Comparison of ENCODE assay signal across 8 mouse cellular contexts in genomic region chr9:42123204-42123603, GRCm38 (mm10). TPM values are rescaled to one million over a fixed set of nuclear protein-coding genes. Genes with fewer than 3 reads are reported as not detected.
DNase-seq lines count a peak whose midpoint lies in the region; ATAC-seq and TF ChIP-seq lines count a peak whose summit lies in the region.

No protein-coding gene starts in this region.

- peaks cover 29% of the 10 kb centered on the region for H3K27me3 ChIP-seq in heart, embryonic 15.5 days
- H3K27me3 ChIP-seq in hindbrain, embryonic 10.5 days (ENCODE audit: insufficient read depth, poor library complexity, severe bottlenecking) = peaks cover 57% of the 10 kb centered on the region
- H3K27me3 ChIP-seq in midbrain, embryonic 10.5 days (ENCODE audit: low read depth, poor library complexity, severe bottlenecking) = peaks cover 60% of the 10 kb centered on the region

- peak overlapping the region; percentile 67 for H3K9ac ChIP-seq in heart, embryonic 15.5 days

- H3K4me3 ChIP-seq in heart, embryonic 15.5 days = peak overlapping the region; percentile 72
- H3K4me3 ChIP-seq in bone marrow macrophage, adult 2 months (ENCODE audit: insufficient read depth, low read length) = peak overlapping the region; percentile 79
- peak overlapping the region; percentile 74 for H3K4me3 ChIP-seq in hindbrain, embryonic 10.5 days
- H3K4me3 ChIP-seq in midbrain, embryonic 10.5 days = peak overlapping the region; percentile 88

- H3K36me3 ChIP-seq in heart, embryonic 15.5 days = no peaks in the 10 kb centered on the region
- no peaks in the 10 kb centered on the region for H3K36me3 ChIP-seq in hindbrain, embryonic 10.5 days
- H3K36me3 ChIP-seq in midbrain, embryonic 10.5 days = no peaks in the 10 kb centered on the region

- DNase-seq in heart, adult 8-10 months (ENCODE audit: low spot score) = no peak
- DNase-seq in hindbrain, embryonic 10.5 days (ENCODE audit: low spot score) = no peak
- DNase-seq in midbrain, embryonic 10.5 days (ENCODE audit: low spot score) = peak; percentile 14
- no peak for DNase-seq in frontal cortex, postnatal 14 days (ENCODE audit: low spot score in 2 of 2)
- DNase-seq in urinary bladder, postnatal 25 days (ENCODE audit: low spot score) = no peak

- no peak overlapping the region for H3K27ac ChIP-seq in heart, embryonic 15.5 days
- H3K27ac ChIP-seq in bone marrow macrophage, adult 2 months (ENCODE audit: insufficient read depth, low read depth, low read length) = no peak overlapping the region
- H3K27ac ChIP-seq in hindbrain, embryonic 10.5 days = peak overlapping the region; percentile 87
- peak overlapping the region; percentile 90; the same call in 1 of the 2 replicates for H3K27ac ChIP-seq in midbrain, embryonic 10.5 days (replicated peaks)

- 32% methylated on average over 11 of the region's 11 CpGs for WGBS in heart, embryonic 15.5 days
- WGBS in hindbrain, embryonic 10.5 days = 36% methylated on average over 11 of the region's 11 CpGs
- 35% methylated on average over 11 of the region's 11 CpGs for WGBS in midbrain, embryonic 10.5 days

- H3K4me1 ChIP-seq in heart, embryonic 15.5 days (replicated peaks) = peaks cover 12% of the 10 kb centered on the region
- H3K4me1 ChIP-seq in bone marrow macrophage, adult 2 months (ENCODE audit: control insufficient read depth, insufficient read depth, low read length) = peaks cover 31% of the 10 kb centered on the region
- peaks cover 27% of the 10 kb centered on the region for H3K4me1 ChIP-seq in hindbrain, embryonic 10.5 days (replicated peaks)
- H3K4me1 ChIP-seq in midbrain, embryonic 10.5 days = peaks cover 19% of the 10 kb centered on the region

- H3K9me3 ChIP-seq in heart, embryonic 15.5 days (replicated peaks) = no peaks in the 10 kb centered on the region
- H3K9me3 ChIP-seq in hindbrain, embryonic 10.5 days = no peaks in the 10 kb centered on the region
- H3K9me3 ChIP-seq in midbrain, embryonic 10.5 days (replicated peaks) = no peaks in the 10 kb centered on the region

- TF ChIP-seq CTCF in bone marrow macrophage, adult 2 months (IDR thresholded peaks at IDR 0.05; ENCODE audit: low read depth, low read length) = no peak

- peak overlapping the region; percentile 90 for H3K4me2 ChIP-seq in heart, embryonic 15.5 days

- ATAC-seq in heart, embryonic 15.5 days (replicated peaks; ENCODE audit: insufficient number of reproducible peaks, insufficient read depth, low FRiP score, low read depth) = no peak
- no peak for ATAC-seq in inflammation-experienced regulatory T-cells, adult 6 months

- no peak for TF ChIP-seq POLR2A in bone marrow macrophage, adult 2 months (IDR thresholded peaks at IDR 0.05; ENCODE audit: borderline replicate concordance, low read depth, low read length)

RNA-seq across cellular contexts. Expression of gene Sorl1, which starts 0.9 kb away (rescaled TPM):
- polyA plus RNA-seq in heart, embryonic 15.5 days (2015; fragmentation: Nextera tagmentation; extraction: Ambion mirVana) = 2.3 and 4.8 TPM in 2 replicates
- total RNA-seq in heart, adult 8-10 months (2022) = 10 to 100 TPM; 15.1 to 20.9 (median 18.2) TPM
- 22.2 and 25.1 TPM in 2 replicates for polyA plus RNA-seq in bone marrow macrophage, adult 2 months (2012; ENCODE audit: insufficient read depth, insufficient read length, missing spikeins)
- 4.3 and 4.6 TPM in 2 replicates for polyA plus RNA-seq in hindbrain, embryonic 10.5 days (2016; fragmentation: Nextera tagmentation; extraction: Ambion mirVana)
- 2.3 and 3.8 TPM in 2 replicates for polyA plus RNA-seq in midbrain, embryonic 10.5 days (2016; fragmentation: Nextera tagmentation; extraction: Ambion mirVana)
- polyA plus RNA-seq in inflammation-experienced regulatory T-cells, adult 6 months (2017; shearing (Covaris generic)) = 10 to 100 TPM; 27.5 to 44.9 (median 29.1) TPM

Comparison
In these comparisons a context has a peak if more than half of its experiments do, and no peak if none do; other contexts are left out.
1. H3K27ac ChIP-seq: peak in hindbrain, embryonic 10.5 days (single experiment) and midbrain, embryonic 10.5 days (single experiment); none in heart, embryonic 15.5 days (single experiment) and bone marrow macrophage, adult 2 months (single experiment).
2. Peak in every context shown above with its lines, with median percentiles within 50 percentile points of each other: H3K4me3 ChIP-seq.